ENCODE assay signal across 8 mouse cellular contexts in the genomic region with DNA sequence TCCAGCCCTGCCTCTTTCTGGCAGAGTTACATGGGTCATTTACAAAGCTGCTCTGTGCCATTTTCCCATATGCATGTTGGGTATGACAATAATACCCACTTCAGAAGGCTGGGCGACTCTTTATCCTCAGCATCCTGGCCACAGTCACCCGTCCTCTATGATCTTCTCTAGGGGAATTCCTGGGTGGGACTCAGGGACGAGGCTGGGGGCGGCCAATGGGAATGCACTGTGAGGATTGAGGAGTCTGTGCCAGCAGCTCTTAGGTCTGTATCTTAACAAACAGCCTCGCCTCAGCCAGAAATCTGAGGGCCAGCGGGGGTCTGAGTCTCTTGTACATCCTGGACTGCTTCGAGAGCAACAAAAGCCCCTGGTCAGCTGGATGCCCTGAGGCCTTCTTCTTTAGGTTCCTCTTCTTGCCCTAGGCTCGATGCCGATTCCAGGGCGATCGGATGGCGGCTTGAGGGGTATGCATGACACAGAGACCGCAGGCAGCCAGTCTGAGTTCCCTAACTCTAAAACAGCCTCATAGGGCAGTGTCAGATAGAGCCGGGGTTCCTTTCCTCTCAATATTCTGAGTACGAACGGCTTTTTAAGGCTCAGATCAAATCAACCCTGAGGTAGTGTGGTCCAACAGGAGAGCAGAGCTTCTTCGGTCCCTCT. TPM values are rescaled to one million over a fixed set of nuclear protein-coding genes. Genes with fewer than 3 reads are reported as not detected.
A peak's percentile ranks its signal among the peaks of the same experiment; 100 is the strongest.
DNase-seq lines count a peak whose midpoint lies in the region; ATAC-seq and TF ChIP-seq lines count a peak whose summit lies in the region.

No protein-coding gene starts in this region.

- H3K4me2 ChIP-seq in forebrain, postnatal 0 days (ENCODE audit: low read depth) = peak overlapping the region; percentile 99
- H3K4me2 ChIP-seq in limb, embryonic 15.5 days = peak overlapping the region; percentile 98
- H3K4me2 ChIP-seq in stomach, embryonic 14.5 days (replicated peaks; ENCODE audit: low read depth, low read length) = peak overlapping the region; percentile 100

- TF ChIP-seq CTCF in cerebellum, adult 2 months (IDR thresholded peaks at IDR 0.05; ENCODE audit: borderline replicate concordance, insufficient read depth, low read depth, low read length) = no peak
- no peak for TF ChIP-seq CTCF in forebrain, postnatal 0 days (IDR thresholded peaks at IDR 0.05; ENCODE audit: low read depth)

- no peak for TF ChIP-seq POLR2A in cerebellum, adult 2 months (IDR thresholded peaks at IDR 0.05; ENCODE audit: borderline replicate concordance, insufficient read depth, low read length)

- peak; percentile 18 for ATAC-seq in CD4-positive, CD25-positive, alpha-beta regulatory T cell, adult 4 months
- no peak; the same call in 1 of the 2 replicates for ATAC-seq in forebrain, postnatal 0 days
- no peak for ATAC-seq in limb, embryonic 15.5 days (ENCODE audit: insufficient number of reproducible peaks, low FRiP score, low TSS enrichment, low read depth)
- ATAC-seq in stomach, embryonic 14.5 days (ENCODE audit: insufficient number of reproducible peaks, insufficient read depth, low FRiP score, low read depth) = no peak

- H3K4me3 ChIP-seq in cerebellum, adult 2 months (replicated peaks; ENCODE audit: insufficient read depth, low read depth, low read length) = peak overlapping the region; percentile 73
- peak overlapping the region; percentile 58 for H3K4me3 ChIP-seq in forebrain, postnatal 0 days (ENCODE audit: low read depth, low read length)
- H3K4me3 ChIP-seq in limb, embryonic 15.5 days = peak overlapping the region; percentile 53
- peak overlapping the region; percentile 50 for H3K4me3 ChIP-seq in stomach, embryonic 14.5 days (ENCODE audit: low read depth, low read length)

- H3K9ac ChIP-seq in forebrain, postnatal 0 days = peak overlapping the region; percentile 72
- H3K9ac ChIP-seq in limb, embryonic 15.5 days = peak overlapping the region; percentile 54; the same call in 1 of the 2 replicates
- peak overlapping the region; percentile 55; the same call in 1 of the 2 replicates for H3K9ac ChIP-seq in stomach, embryonic 14.5 days (replicated peaks; ENCODE audit: low read depth, low read length)

- peak overlapping the region; percentile 57 for H3K27ac ChIP-seq in cerebellum, adult 2 months (ENCODE audit: insufficient read depth, low read length)
- H3K27ac ChIP-seq in forebrain, postnatal 0 days (ENCODE audit: low read depth, low read length) = peak overlapping the region; percentile 83
- peak overlapping the region; percentile 72 for H3K27ac ChIP-seq in limb, embryonic 15.5 days
- H3K27ac ChIP-seq in stomach, embryonic 14.5 days (ENCODE audit: low read length) = peak overlapping the region; percentile 53; the same call in 1 of the 2 replicates

- no peaks in the 10 kb centered on the region for H3K27me3 ChIP-seq in cerebellum, adult 2 months (ENCODE audit: control insufficient read depth, insufficient read depth, low read length)
- no peaks in the 10 kb centered on the region for H3K27me3 ChIP-seq in forebrain, postnatal 0 days (ENCODE audit: insufficient read depth, low read length)
- H3K27me3 ChIP-seq in limb, embryonic 15.5 days = no peaks in the 10 kb centered on the region
- H3K27me3 ChIP-seq in stomach, embryonic 14.5 days (ENCODE audit: control insufficient read depth, insufficient read depth, low read length) = no peaks in the 10 kb centered on the region

- H3K9me3 ChIP-seq in forebrain, postnatal 0 days (ENCODE audit: low read length) = no peaks in the 10 kb centered on the region
- H3K9me3 ChIP-seq in limb, embryonic 15.5 days = no peaks in the 10 kb centered on the region
- no peaks in the 10 kb centered on the region for H3K9me3 ChIP-seq in stomach, embryonic 14.5 days (ENCODE audit: control insufficient read depth, low read depth, low read length)

- DNase-seq in cerebellum, adult 2 months = no peak
- DNase-seq in cerebellum, postnatal 4 days (ENCODE audit: low spot score in 2 of 2) = no peak
- no peak for DNase-seq in forebrain, postnatal 0 days
- DNase-seq in layer of hippocampus, adult 9-10 months (ENCODE audit: low spot score) = no peak
- no peak for DNase-seq in right cerebral cortex, adult 2 months (ENCODE audit: low spot score in 2 of 2)

- peaks cover 12% of the 10 kb centered on the region for H3K36me3 ChIP-seq in forebrain, postnatal 0 days (ENCODE audit: insufficient read depth)
- H3K36me3 ChIP-seq in limb, embryonic 15.5 days = peaks cover 11% of the 10 kb centered on the region
- peaks cover 10% of the 10 kb centered on the region for H3K36me3 ChIP-seq in stomach, embryonic 14.5 days (ENCODE audit: control insufficient read depth, insufficient read depth, low read length)

- peaks cover 63% of the 10 kb centered on the region for H3K4me1 ChIP-seq in cerebellum, adult 2 months (ENCODE audit: control insufficient read depth, insufficient read depth, low read length)
- H3K4me1 ChIP-seq in forebrain, postnatal 0 days (ENCODE audit: insufficient read depth) = peaks cover 25% of the 10 kb centered on the region
- H3K4me1 ChIP-seq in limb, embryonic 15.5 days = peaks cover 81% of the 10 kb centered on the region
- H3K4me1 ChIP-seq in stomach, embryonic 14.5 days (ENCODE audit: control insufficient read depth, insufficient read depth, low read length) = peaks cover 72% of the 10 kb centered on the region

- 11% methylated on average over 17 of the region's 17 CpGs for WGBS in cerebellum, adult 2 months
- WGBS in forebrain, postnatal 0 days = 15% methylated on average over 17 of the region's 17 CpGs
- WGBS in limb, embryonic 15.5 days = 39% methylated on average over 17 of the region's 17 CpGs
- 47% methylated on average over 17 of the region's 17 CpGs for WGBS in stomach, embryonic 14.5 days

RNA-seq across cellular contexts. Expression of gene Plxnb2, which starts 8.2 kb away (rescaled TPM):
- polyA plus RNA-seq in cerebellum, adult 2 months (2012; rRNA removed) = 127 and 141 TPM in 2 replicates
- 1 to 10 TPM in 1 of 2 experiments, under 1 TPM in 1; 0.85 to 2.8 TPM for polyA plus RNA-seq in CD4-positive, CD25-positive, alpha-beta regulatory T cell, adult 4 months (2017; shearing (Covaris generic))
- total RNA-seq in forebrain, postnatal 0 days (2014; rRNA removed) = 126 and 138 TPM in 2 replicates
- polyA plus RNA-seq in forebrain, postnatal 0 days (2015; fragmentation: Nextera tagmentation; extraction: Ambion mirVana) = 45.2 and 52.8 TPM in 2 replicates
- 144 and 149 TPM in 2 replicates for polyA plus RNA-seq in limb, embryonic 15.5 days (2015; fragmentation: Nextera tagmentation; extraction: Ambion mirVana)
- polyA plus RNA-seq in stomach, embryonic 14.5 days (2014; fragmentation: Nextera tagmentation; extraction: Ambion mirVana) = 146 and 147 TPM in 2 replicates

RNA-seq across cellular contexts. Expression of gene Mapk11, which starts 23.0 kb away (rescaled TPM):
- 58.1 and 64.1 TPM in 2 replicates for polyA plus RNA-seq in cerebellum, adult 2 months (2012; rRNA removed)
- 10 to 100 TPM; 21.7 to 39.5 TPM for polyA plus RNA-seq in CD4-positive, CD25-positive, alpha-beta regulatory T cell, adult 4 months (2017; shearing (Covaris generic))
- 35.2 and 35.8 TPM in 2 replicates for total RNA-seq in forebrain, postnatal 0 days (2014; rRNA removed)
- polyA plus RNA-seq in forebrain, postnatal 0 days (2015; fragmentation: Nextera tagmentation; extraction: Ambion mirVana) = 16.2 and 21.3 TPM in 2 replicates
- polyA plus RNA-seq in limb, embryonic 15.5 days (2015; fragmentation: Nextera tagmentation; extraction: Ambion mirVana) = 7.8 and 8.3 TPM in 2 replicates
- 6.5 and 7.9 TPM in 2 replicates for polyA plus RNA-seq in stomach, embryonic 14.5 days (2014; fragmentation: Nextera tagmentation; extraction: Ambion mirVana)

RNA-seq across cellular contexts. Expression of gene Dennd6b, which starts 23.9 kb away (rescaled TPM):
- polyA plus RNA-seq in cerebellum, adult 2 months (2012; rRNA removed) = 156 and 165 TPM in 2 replicates
- 10 to 100 TPM; 13.5 to 18.4 TPM for polyA plus RNA-seq in CD4-positive, CD25-positive, alpha-beta regulatory T cell, adult 4 months (2017; shearing (Covaris generic))
- 73.7 and 89.6 TPM in 2 replicates for total RNA-seq in forebrain, postnatal 0 days (2014; rRNA removed)
- polyA plus RNA-seq in forebrain, postnatal 0 days (2015; fragmentation: Nextera tagmentation; extraction: Ambion mirVana) = 43.4 and 53.3 TPM in 2 replicates
- polyA plus RNA-seq in limb, embryonic 15.5 days (2015; fragmentation: Nextera tagmentation; extraction: Ambion mirVana) = 12.4 and 13.0 TPM in 2 replicates
- polyA plus RNA-seq in stomach, embryonic 14.5 days (2014; fragmentation: Nextera tagmentation; extraction: Ambion mirVana) = 16.4 and 17.6 TPM in 2 replicates

RNA-seq across cellular contexts. Expression of gene Mapk12, which starts 31.9 kb away (rescaled TPM):
- polyA plus RNA-seq in cerebellum, adult 2 months (2012; rRNA removed) = 112 and 128 TPM in 2 replicates
- 1 to 10 TPM; 5.2 to 5.6 TPM for polyA plus RNA-seq in CD4-positive, CD25-positive, alpha-beta regulatory T cell, adult 4 months (2017; shearing (Covaris generic))
- total RNA-seq in forebrain, postnatal 0 days (2014; rRNA removed) = 1.8 and 3.4 TPM in 2 replicates
- 2.0 and 2.8 TPM in 2 replicates for polyA plus RNA-seq in forebrain, postnatal 0 days (2015; fragmentation: Nextera tagmentation; extraction: Ambion mirVana)
- polyA plus RNA-seq in limb, embryonic 15.5 days (2015; fragmentation: Nextera tagmentation; extraction: Ambion mirVana) = 7.1 and 15.4 TPM in 2 replicates
- 4.4 and 5.2 TPM in 2 replicates for polyA plus RNA-seq in stomach, embryonic 14.5 days (2014; fragmentation: Nextera tagmentation; extraction: Ambion mirVana)

RNA-seq across cellular contexts. Expression of gene Ppp6r2, which starts 38.9 kb away (rescaled TPM):
- polyA plus RNA-seq in cerebellum, adult 2 months (2012; rRNA removed) = 240 and 262 TPM in 2 replicates
- polyA plus RNA-seq in CD4-positive, CD25-positive, alpha-beta regulatory T cell, adult 4 months (2017; shearing (Covaris generic)) = 10 to 100 TPM; 25.3 to 28.0 TPM
- total RNA-seq in forebrain, postnatal 0 days (2014; rRNA removed) = 252 and 296 TPM in 2 replicates
- 70.0 and 77.2 TPM in 2 replicates for polyA plus RNA-seq in forebrain, postnatal 0 days (2015; fragmentation: Nextera tagmentation; extraction: Ambion mirVana)
- 24.5 and 25.0 TPM in 2 replicates for polyA plus RNA-seq in limb, embryonic 15.5 days (2015; fragmentation: Nextera tagmentation; extraction: Ambion mirVana)
- 33.5 and 34.6 TPM in 2 replicates for polyA plus RNA-seq in stomach, embryonic 14.5 days (2014; fragmentation: Nextera tagmentation; extraction: Ambion mirVana)

Comparison
In these comparisons a context has a peak if more than half of its experiments do, and no peak if none do; other contexts are left out.
1. RNA of gene Plxnb2, which starts 8.2 kb away (polyA plus RNA-seq): 144 to 149 TPM in limb, embryonic 15.5 days, 146 to 147 TPM in stomach, embryonic 14.5 days, 127 to 141 TPM in cerebellum, adult 2 months and 45.2 to 52.8 TPM in forebrain, postnatal 0 days; 0.85 to 2.8 TPM in CD4-positive, CD25-positive, alpha-beta regulatory T cell, adult 4 months; every median in the first group is over 10 times any median in the second.
2. Peak in every context shown above with its lines, with median percentiles within 50 percentile points of each other: H3K27ac ChIP-seq, H3K4me3 ChIP-seq, H3K4me2 ChIP-seq and H3K9ac ChIP-seq.